Mouse (Mus musculus) heart, embryonic 11.5 days (tissue): ENCODE data around the gene Tnip3. TPM values are rescaled to one million over a fixed set of nuclear protein-coding genes. Genes with fewer than 3 reads are reported as not detected.

Experiments
- ATAC-seq: fragments of 200-750 bp; cut with Nextera tagmentation; replicated peaks from 2 replicates; pipeline ENCODE4 v1.8.0; 2017; ENCODE audit warnings: moderate library complexity; ENCODE audit not compliant: insufficient number of reproducible peaks, low FRiP score, low TSS enrichment
- H3K27ac ChIP-seq: fragments of 300-500 bp; sonication (generic); 2 replicates; pipeline ENCODE4 v1.5.1; 2014; ENCODE audit warnings: mild to moderate bottlenecking, low read depth, low read length
- H3K27me3 ChIP-seq: fragments of 300-500 bp; sonication (generic); 2 replicates; pipeline ENCODE4 v1.6.1; 2014; ENCODE audit warnings: mild to moderate bottlenecking, low read length, mixed read lengths; ENCODE audit not compliant: control insufficient read depth, insufficient read depth
- H3K36me3 ChIP-seq: fragments of 300-500 bp; sonication (generic); 2 replicates; pipeline ENCODE4 v1.6.1; 2014; ENCODE audit warnings: mild to moderate bottlenecking, low read length, moderate library complexity, mixed read lengths; ENCODE audit not compliant: control insufficient read depth, insufficient read depth
- H3K4me1 ChIP-seq: fragments of 300-500 bp; sonication (generic); 2 replicates; pipeline ENCODE4 v1.6.1; 2014; ENCODE audit warnings: low read length; ENCODE audit not compliant: control insufficient read depth, insufficient read depth
- H3K4me2 ChIP-seq: fragments of 300-500 bp; sonication (generic); 2 replicates; pipeline ENCODE4 v1.6.1; 2014; ENCODE audit warnings: mild to moderate bottlenecking, moderate library complexity
- H3K4me3 ChIP-seq: fragments of 300-500 bp; sonication (generic); 2 replicates; pipeline ENCODE4 v1.5.1; 2014; ENCODE audit warnings: low read depth, low read length
- H3K9ac ChIP-seq: fragments of 300-500 bp; sonication (generic); 2 replicates; pipeline ENCODE4 v1.6.1; 2014; ENCODE audit warnings: mild to moderate bottlenecking, low read depth, low read length, moderate library complexity
- H3K9me3 ChIP-seq: fragments of 300-500 bp; sonication (generic); replicated peaks from 2 replicates; pipeline ENCODE4 v1.6.1; 2016; ENCODE audit warnings: low read length; ENCODE audit not compliant: control insufficient read depth
- WGBS: fragments of 180-500 bp; shearing (Covaris S2); extraction: QIAGEN DNeasy Blood & Tissue Kit; methylation state at CpG from one replicate; pipeline ENCODE4 v1.1.7; 2014; ENCODE audit not compliant: insufficient replicate concordance; 5-methylcytosine and 5-hydroxymethylcytosine counted together
- polyA plus RNA-seq: library from polyadenylated mRNA; unstranded; fragments of >200 nt; fragmentation: Nextera tagmentation; extraction: Ambion mirVana; gene quantifications from 2 replicates; pipeline ENCODE4 v1.2.1, GENCODE M21; 2014

Tnip3 gene
- polyA plus RNA-seq, 1 experiment from 2014 or later: 0.20 TPM

DNA sequence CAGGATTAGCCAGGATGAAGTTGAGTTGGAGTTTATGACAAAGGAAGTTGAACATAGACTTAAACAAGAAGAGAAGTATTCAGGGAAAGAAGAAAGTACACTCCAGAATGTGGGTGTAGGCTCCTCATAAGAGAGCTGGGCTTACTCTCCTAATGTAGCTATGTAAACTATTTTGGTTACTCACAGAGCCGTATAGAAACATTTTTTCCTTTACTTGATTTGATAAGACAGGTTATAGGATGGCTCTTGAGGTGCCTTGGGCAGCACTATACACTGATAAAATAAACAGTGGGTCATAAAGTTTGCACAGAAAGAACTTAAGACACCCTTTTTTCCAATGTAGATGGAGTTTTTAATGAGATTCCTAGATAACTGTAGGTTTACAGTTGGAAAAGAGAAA, 70.3 kb downstream of the Tnip3 start:
- 58% methylated on average over 1 of the region's 1 CpGs for WGBS
- no peak for ATAC-seq
- H3K27me3 ChIP-seq: no peaks in the 10 kb centered on the region
- no peaks in the 10 kb centered on the region for H3K4me1 ChIP-seq
- H3K4me3 ChIP-seq: no peak overlapping the region
- H3K4me2 ChIP-seq: no peak overlapping the region
- no peaks in the 10 kb centered on the region for H3K36me3 ChIP-seq
- H3K9me3 ChIP-seq: no peaks in the 10 kb centered on the region
- no peak overlapping the region for H3K9ac ChIP-seq
- no peak overlapping the region for H3K27ac ChIP-seq

DNA sequence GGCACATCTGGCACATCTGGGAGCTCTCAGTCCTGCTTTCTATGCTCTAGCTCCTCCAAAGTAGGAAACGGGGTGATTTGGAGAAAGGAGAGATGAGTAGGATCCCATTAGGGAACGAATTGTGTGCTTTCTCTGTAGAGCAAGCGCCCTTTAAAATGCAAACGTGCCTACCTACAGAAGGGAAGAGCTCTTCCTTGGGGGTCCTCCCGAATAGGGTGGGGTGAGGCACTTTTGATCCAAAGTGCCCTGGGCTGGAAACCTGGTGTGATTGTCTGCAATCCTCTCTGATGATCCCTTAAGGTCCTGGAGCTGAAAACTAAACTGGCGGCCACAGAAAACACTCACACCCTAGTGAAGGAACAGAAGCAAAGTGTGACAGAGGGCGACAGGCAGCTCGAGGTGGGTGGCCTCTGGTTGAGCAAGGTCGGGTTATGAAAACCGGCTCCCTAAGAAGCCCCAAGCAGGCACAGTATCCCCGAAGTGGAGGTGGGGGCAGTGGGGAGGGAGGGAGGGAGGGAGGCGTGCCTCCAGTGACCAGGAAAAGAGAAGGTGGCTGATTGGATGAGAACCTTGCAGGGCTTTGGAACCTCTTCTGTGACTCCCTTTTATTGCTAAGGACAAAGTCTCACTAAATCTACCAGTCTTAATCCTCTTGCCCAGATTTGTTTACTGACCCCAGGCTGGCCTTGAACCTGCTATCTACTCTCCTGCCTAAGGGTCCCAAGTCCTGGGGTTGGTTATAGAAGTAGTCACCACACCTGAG, 72.1 kb downstream of the Tnip3 start:
- WGBS: 27% methylated on average over 12 of the region's 12 CpGs
- no peaks in the 10 kb centered on the region for H3K36me3 ChIP-seq
- no peak overlapping the region for H3K27ac ChIP-seq
- H3K9me3 ChIP-seq: no peaks in the 10 kb centered on the region
- no peak overlapping the region for H3K4me3 ChIP-seq
- H3K27me3 ChIP-seq: no peaks in the 10 kb centered on the region
- no peak overlapping the region for H3K9ac ChIP-seq
- no peaks in the 10 kb centered on the region for H3K4me1 ChIP-seq
- no peak for ATAC-seq
- no peak overlapping the region for H3K4me2 ChIP-seq

DNA sequence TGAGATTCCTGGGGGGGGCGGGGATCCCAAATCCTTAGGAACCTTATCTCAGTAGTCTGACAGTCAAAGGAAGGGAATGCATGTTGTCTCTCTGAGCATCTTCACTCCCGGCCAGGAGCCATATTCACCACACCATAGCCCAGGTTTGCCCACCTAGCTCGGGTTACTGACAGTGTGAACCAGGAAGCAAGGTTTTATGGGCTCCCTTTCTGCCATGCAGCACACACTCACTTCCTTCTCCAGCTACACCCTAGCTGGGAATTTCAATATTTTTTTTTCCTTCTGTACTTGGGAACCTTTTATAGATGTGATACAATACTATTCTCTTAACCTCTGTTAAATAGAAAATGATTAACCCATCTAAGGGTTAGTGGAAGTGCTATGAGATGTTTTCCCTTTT, 73.4 kb downstream of the Tnip3 start:
- Histone ChIP-seq H3K36me3 (no peaks in the 10 kb centered on the region), H3K4me3 (no peak overlapping the region), H3K9me3 (no peaks in the 10 kb centered on the region), H3K4me2 (no peak overlapping the region), H3K4me1 (no peaks in the 10 kb centered on the region), H3K27me3 (no peaks in the 10 kb centered on the region), H3K27ac (no peak overlapping the region), H3K9ac (no peak overlapping the region)
- no peak for ATAC-seq
- WGBS: 58% methylated on average over 3 of the region's 3 CpGs

DNA sequence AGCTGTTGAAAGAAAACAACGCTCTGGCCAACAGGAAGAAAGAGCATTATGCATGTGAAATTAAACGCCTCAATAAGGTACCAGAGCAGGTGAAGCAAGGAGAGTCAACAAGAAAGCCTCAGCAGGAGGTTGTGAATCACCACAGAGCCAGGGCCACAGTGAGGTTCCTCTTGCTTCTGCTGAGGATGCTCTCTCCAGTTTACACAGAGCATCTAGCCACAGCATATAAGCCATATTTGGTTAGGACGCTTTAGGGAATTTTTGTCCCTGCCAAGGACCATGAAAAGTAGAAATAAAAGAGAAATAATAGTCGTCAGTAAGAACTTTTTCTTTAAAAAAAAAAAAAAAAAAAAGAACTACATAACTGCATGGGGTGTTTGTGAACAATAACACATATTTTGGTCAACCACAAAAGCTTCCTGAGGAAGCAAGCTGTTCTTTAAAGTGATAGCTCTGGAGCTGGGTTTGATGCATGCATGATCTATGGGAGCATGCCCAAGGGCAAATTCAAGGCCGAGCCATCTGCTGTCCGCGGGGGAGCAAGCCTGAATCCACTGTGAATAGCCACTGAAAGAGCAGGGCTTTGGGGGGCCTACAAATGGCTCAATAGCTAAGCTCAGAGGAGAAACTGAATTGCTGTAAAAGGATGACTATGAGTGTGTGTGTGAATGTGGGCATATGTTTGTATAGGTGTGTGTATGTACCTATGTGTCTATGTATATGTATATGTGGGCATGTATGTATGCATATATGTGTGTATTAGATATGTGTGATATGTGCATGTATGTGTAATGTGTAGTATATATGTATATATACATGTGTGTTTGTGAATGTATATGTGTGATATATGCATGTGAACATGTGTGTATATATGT, 75.0 kb downstream of the Tnip3 start:
- H3K4me3 ChIP-seq: no peak overlapping the region
- no peak overlapping the region for H3K27ac ChIP-seq
- no peak for ATAC-seq
- no peaks in the 10 kb centered on the region for H3K36me3 ChIP-seq
- H3K27me3 ChIP-seq: no peaks in the 10 kb centered on the region
- no peak overlapping the region for H3K9ac ChIP-seq
- no peak overlapping the region for H3K4me2 ChIP-seq
- H3K4me1 ChIP-seq: no peaks in the 10 kb centered on the region
- 48% methylated on average over 7 of the region's 7 CpGs for WGBS
- H3K9me3 ChIP-seq: no peaks in the 10 kb centered on the region

- ATAC-seq: no peak
- Histone ChIP-seq H3K4me2 (no peak overlapping the region), H3K27me3 (no peaks in the 10 kb centered on the region), H3K9ac (no peak overlapping the region), H3K27ac (no peak overlapping the region), H3K4me3 (no peak overlapping the region), H3K36me3 (no peaks in the 10 kb centered on the region), H3K9me3 (no peaks in the 10 kb centered on the region), H3K4me1 (no peaks in the 10 kb centered on the region)
- WGBS: 43% methylated on average over 1 of the region's 1 CpGs
Measured at GRCm38 (mm10) chr6:65600887-65601286, 75.8 kb downstream of the Tnip3 start.

DNA sequence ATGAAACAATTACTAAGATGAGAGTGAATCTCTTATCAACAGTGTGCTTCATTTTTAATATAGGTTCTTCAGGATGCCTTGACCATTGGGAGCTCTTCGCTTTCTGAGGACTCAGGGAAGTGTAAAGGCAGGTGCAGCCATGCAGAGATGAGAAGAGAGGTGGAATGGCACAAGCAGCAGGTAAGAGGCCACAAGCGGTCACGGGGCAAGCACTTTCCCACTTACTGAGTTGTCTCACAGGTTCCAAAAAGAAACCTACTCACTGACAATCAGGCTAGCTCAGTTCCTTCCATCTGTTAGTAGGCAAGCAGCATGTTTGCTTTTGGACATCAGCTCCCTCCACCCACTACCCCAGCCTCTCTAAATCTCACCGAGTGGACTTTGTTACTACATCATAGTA, 80.7 kb downstream of the Tnip3 start:
- Histone ChIP-seq H3K27ac (no peak overlapping the region), H3K9ac (no peak overlapping the region), H3K4me2 (no peak overlapping the region), H3K4me3 (no peak overlapping the region), H3K27me3 (no peaks in the 10 kb centered on the region), H3K9me3 (no peaks in the 10 kb centered on the region), H3K4me1 (no peaks in the 10 kb centered on the region), H3K36me3 (no peaks in the 10 kb centered on the region)
- ATAC-seq: no peak
- WGBS: 78% methylated on average over 4 of the region's 4 CpGs

GRCm38 (mm10) chr6:65606946-65607345, 81.8 kb downstream of the Tnip3 start:
- H3K4me1 ChIP-seq: peaks cover 2% of the 10 kb centered on the region
- H3K4me2 ChIP-seq: no peak overlapping the region
- no peak overlapping the region for H3K27ac ChIP-seq
- no peaks in the 10 kb centered on the region for H3K27me3 ChIP-seq
- H3K9me3 ChIP-seq: no peaks in the 10 kb centered on the region
- ATAC-seq: no peak
- H3K36me3 ChIP-seq: no peaks in the 10 kb centered on the region
- no peak overlapping the region for H3K4me3 ChIP-seq
- H3K9ac ChIP-seq: no peak overlapping the region

DNA sequence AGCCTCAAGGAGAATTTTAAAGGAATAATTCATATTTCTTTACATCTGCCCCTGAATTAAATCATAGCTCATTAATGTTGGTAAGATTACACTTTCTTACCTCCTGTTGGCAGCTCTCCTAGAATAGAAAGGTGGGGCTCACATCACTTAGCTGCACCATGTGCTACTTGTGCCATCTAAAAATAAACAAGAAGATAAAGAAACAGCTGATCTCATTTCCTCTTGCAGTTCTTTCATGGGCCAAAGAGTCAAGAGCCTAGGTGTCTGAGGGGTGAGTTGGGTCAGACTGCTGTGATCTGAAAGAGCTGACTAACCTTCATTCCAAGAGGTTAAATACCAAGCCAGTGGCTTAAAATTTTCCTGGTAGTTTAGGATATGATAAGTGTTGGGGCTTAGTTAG, 86.7 kb downstream of the Tnip3 start:
- ATAC-seq: peak; percentile 63; the same call in 1 of the 2 replicates
- Histone ChIP-seq H3K9me3 (no peaks in the 10 kb centered on the region), H3K36me3 (no peaks in the 10 kb centered on the region), H3K9ac (no peak overlapping the region), H3K4me1 (peaks cover 9% of the 10 kb centered on the region), H3K4me3 (no peak overlapping the region), H3K4me2 (no peak overlapping the region), H3K27me3 (no peaks in the 10 kb centered on the region), H3K27ac (peak overlapping the region; percentile 57)
